Mouse (Mus musculus) midbrain, embryonic 16.5 days (tissue): ENCODE data around the gene Rer1. TPM values are rescaled to one million over a fixed set of nuclear protein-coding genes. Genes with fewer than 3 reads are reported as not detected.

Experiments
- ATAC-seq: fragments of 200-750 bp; cut with Nextera tagmentation; 2 replicates; pipeline ENCODE4 v1.8.0; 2017; ENCODE audit warnings: moderate TSS enrichment
- H3K27ac ChIP-seq: fragments of 300-500 bp; sonication (generic); 2 replicates; pipeline ENCODE4 v1.5.1; 2014; ENCODE audit warnings: mild to moderate bottlenecking, low read length, mixed read lengths
- H3K27me3 ChIP-seq: fragments of 300-500 bp; sonication (generic); 2 replicates; pipeline ENCODE4 v1.6.1; 2014; ENCODE audit warnings: low read depth, low read length, mixed read lengths; ENCODE audit not compliant: control insufficient read depth, insufficient read depth
- H3K36me3 ChIP-seq: fragments of 300-500 bp; sonication (generic); 2 replicates; pipeline ENCODE4 v1.6.1; 2014; ENCODE audit warnings: mild to moderate bottlenecking, low read length, moderate library complexity, mixed read lengths; ENCODE audit not compliant: control insufficient read depth, insufficient read depth
- H3K4me1 ChIP-seq: fragments of 300-500 bp; sonication (generic); 2 replicates; pipeline ENCODE4 v1.6.1; 2014; ENCODE audit warnings: mild to moderate bottlenecking, low read length, mixed read lengths; ENCODE audit not compliant: control insufficient read depth, insufficient read depth
- H3K4me2 ChIP-seq: fragments of 300-500 bp; sonication (generic); 2 replicates; pipeline ENCODE4 v1.6.1; 2014; ENCODE audit warnings: mild to moderate bottlenecking, low read length, mixed read lengths
- H3K4me3 ChIP-seq: fragments of 300-500 bp; sonication (generic); 2 replicates; pipeline ENCODE4 v1.5.1; 2014; ENCODE audit warnings: low read depth, mild to moderate bottlenecking, low read length, moderate library complexity, mixed read lengths
- H3K9ac ChIP-seq: fragments of 300-500 bp; sonication (generic); 2 replicates; pipeline ENCODE4 v1.6.1; 2014; ENCODE audit warnings: low read depth, low read length, mixed read lengths
- H3K9me3 ChIP-seq: fragments of 300-500 bp; sonication (generic); replicated peaks from 2 replicates; pipeline ENCODE4 v1.6.1; 2014; ENCODE audit warnings: mild to moderate bottlenecking, low read length, mixed read lengths; ENCODE audit not compliant: control insufficient read depth, poor library complexity, severe bottlenecking
- WGBS: fragments of 180-500 bp; shearing (Covaris S2); extraction: QIAGEN DNeasy Blood & Tissue Kit; methylation state at CpG from one replicate; pipeline ENCODE4 v1.1.7; 2014; 5-methylcytosine and 5-hydroxymethylcytosine counted together
- polyA plus RNA-seq: library from polyadenylated mRNA; unstranded; fragments of >200 nt; fragmentation: Nextera tagmentation; extraction: Ambion mirVana; gene quantifications from 2 replicates; pipeline ENCODE4 v1.2.1, GENCODE M21; 2015

The Rer1 gene
- polyA plus RNA-seq, 1 experiment from 2014 or later = 124 TPM

GRCm38 (mm10) chr4:155070921-155071320 lies 15.3 kb downstream of the Rer1 start:
- no peaks in the 10 kb centered on the region for H3K9me3 ChIP-seq
- 92% methylated on average over 5 of the region's 5 CpGs for WGBS
- H3K4me2 ChIP-seq = no peak overlapping the region
- no peaks in the 10 kb centered on the region for H3K27me3 ChIP-seq
- H3K36me3 ChIP-seq = peaks cover 34% of the 10 kb centered on the region
- H3K4me3 ChIP-seq = no peak overlapping the region
- ATAC-seq = no peak
- H3K9ac ChIP-seq = no peak overlapping the region
- H3K4me1 ChIP-seq = peaks cover 14% of the 10 kb centered on the region
- no peak overlapping the region for H3K27ac ChIP-seq

GRCm38 (mm10) chr4:155070199-155070598 lies 16.0 kb downstream of the Rer1 start:
- peaks cover 14% of the 10 kb centered on the region for H3K4me1 ChIP-seq
- no peak overlapping the region for H3K4me2 ChIP-seq
- no peaks in the 10 kb centered on the region for H3K27me3 ChIP-seq
- no peak overlapping the region for H3K27ac ChIP-seq
- peaks cover 29% of the 10 kb centered on the region for H3K36me3 ChIP-seq
- WGBS = 96% methylated on average over 13 of the region's 13 CpGs
- no peak overlapping the region for H3K4me3 ChIP-seq
- no peak for ATAC-seq
- H3K9me3 ChIP-seq = no peaks in the 10 kb centered on the region
- no peak overlapping the region for H3K9ac ChIP-seq

- Histone ChIP-seq H3K4me2 (no peak overlapping the region), H3K9me3 (no peaks in the 10 kb centered on the region), H3K4me1 (peaks cover 14% of the 10 kb centered on the region), H3K36me3 (peaks cover 25% of the 10 kb centered on the region), H3K4me3 (no peak overlapping the region), H3K27ac (no peak overlapping the region), H3K9ac (no peak overlapping the region), H3K27me3 (no peaks in the 10 kb centered on the region)
- no peak for ATAC-seq
- WGBS = 87% methylated on average over 6 of the region's 6 CpGs
These were observed 17.0 kb downstream of the Rer1 start for GRCm38 (mm10) chr4:155069191-155069590.

- no peak overlapping the region for H3K27ac ChIP-seq
- no peak overlapping the region for H3K4me3 ChIP-seq
- H3K4me1 ChIP-seq = peaks cover 14% of the 10 kb centered on the region
- H3K36me3 ChIP-seq = peaks cover 19% of the 10 kb centered on the region
- H3K9ac ChIP-seq = no peak overlapping the region
- no peaks in the 10 kb centered on the region for H3K9me3 ChIP-seq
- WGBS = 95% methylated on average over 20 of the region's 20 CpGs
- ATAC-seq = no peak
- no peak overlapping the region for H3K4me2 ChIP-seq
- H3K27me3 ChIP-seq = no peaks in the 10 kb centered on the region
These were observed 17.7 kb downstream of the Rer1 start for GRCm38 (mm10) chr4:155068357-155068972.

- Histone ChIP-seq H3K36me3 (peaks cover 18% of the 10 kb centered on the region), H3K9me3 (no peaks in the 10 kb centered on the region), H3K27ac (peak within 1 kb of the TSS; percentile 75), H3K4me3 (peak within 1 kb of the TSS; percentile 75), H3K4me2 (peak within 1 kb of the TSS; percentile 83), H3K4me1 (peaks cover 14% of the 10 kb centered on the region), H3K27me3 (no peaks in the 10 kb centered on the region), H3K9ac (peak within 1 kb of the TSS; percentile 80)
- peak; percentile 89 for ATAC-seq
- WGBS = under 1% methylated on average over 48 of the region's 48 CpGs
These were observed 19.2 kb downstream of the Rer1 start, which contains the start of gene Pex10 for GRCm38 (mm10) chr4:155066834-155067522. Gene Pex10, plus strand, starts transcription at chr4:155067016.

GRCm38 (mm10) chr4:155065970-155066833 lies 20.0 kb downstream of the Rer1 start:
- H3K4me2 ChIP-seq = peak overlapping the region; percentile 83

GRCm38 (mm10) chr4:155064474-155064873 lies 21.7 kb downstream of the Rer1 start:
- H3K4me2 ChIP-seq = no peak overlapping the region
- peaks cover 14% of the 10 kb centered on the region for H3K4me1 ChIP-seq
- no peaks in the 10 kb centered on the region for H3K9me3 ChIP-seq
- no peak overlapping the region for H3K9ac ChIP-seq
- no peak overlapping the region for H3K4me3 ChIP-seq
- no peaks in the 10 kb centered on the region; the same call in 1 of the 2 replicates for H3K36me3 ChIP-seq
- ATAC-seq = no peak
- 60% methylated on average over 2 of the region's 2 CpGs for WGBS
- H3K27ac ChIP-seq = no peak overlapping the region
- H3K27me3 ChIP-seq = no peaks in the 10 kb centered on the region

More at GRCm38 (mm10) chr4:155065970-155066833, 20.0 kb downstream of the Rer1 start:
- H3K4me3 ChIP-seq = peak overlapping the region; percentile 75
- H3K4me1 ChIP-seq = peaks cover 14% of the 10 kb centered on the region
- peak; percentile 73 for ATAC-seq
- H3K36me3 ChIP-seq = peaks cover 14% of the 10 kb centered on the region
- peak overlapping the region; percentile 80 for H3K9ac ChIP-seq
- no peaks in the 10 kb centered on the region for H3K27me3 ChIP-seq
- no peaks in the 10 kb centered on the region for H3K9me3 ChIP-seq
- 3% methylated on average over 15 of the region's 15 CpGs for WGBS
- H3K27ac ChIP-seq = peak overlapping the region; percentile 56

GRCm38 (mm10) chr4:155063895-155064294 lies 22.3 kb downstream of the Rer1 start:
- Histone ChIP-seq H3K4me3 (no peak overlapping the region), H3K36me3 (no peaks in the 10 kb centered on the region; the same call in 1 of the 2 replicates), H3K9ac (no peak overlapping the region), H3K27me3 (no peaks in the 10 kb centered on the region), H3K9me3 (no peaks in the 10 kb centered on the region), H3K4me1 (peaks cover 14% of the 10 kb centered on the region), H3K4me2 (no peak overlapping the region), H3K27ac (no peak overlapping the region)
- no peak for ATAC-seq
- 41% methylated on average over 3 of the region's 3 CpGs for WGBS
